Mouse (Mus musculus) stomach, embryonic 15.5 days (tissue): Measurements from ENCODE around the gene Gskip. TPM values are rescaled to one million over a fixed set of nuclear protein-coding genes. Genes with fewer than 3 reads are reported as not detected.

ENCODE experiments used
- ATAC-seq: fragments of 200-750 bp; cut with Nextera tagmentation; 2 replicates; pipeline ENCODE4 v1.8.0; 2017; ENCODE audit warnings: low read depth, moderate number of reproducible peaks, moderate TSS enrichment; ENCODE audit not compliant: insufficient read depth, low FRiP score
- H3K27ac ChIP-seq: fragments of 300-500 bp; sonication (generic); 2 replicates; pipeline ENCODE4 v1.5.1; 2015; ENCODE audit warnings: mild to moderate bottlenecking, inconsistent platforms
- H3K27me3 ChIP-seq: fragments of 300-500 bp; sonication (generic); replicated peaks from 2 replicates; pipeline ENCODE4 v1.6.1; 2015; ENCODE audit warnings: inconsistent platforms
- H3K36me3 ChIP-seq: fragments of 300-500 bp; sonication (generic); 2 replicates; pipeline ENCODE4 v1.6.1; 2015; ENCODE audit warnings: inconsistent platforms
- H3K4me1 ChIP-seq: fragments of 300-500 bp; sonication (generic); 2 replicates; pipeline ENCODE4 v1.6.1; 2015; ENCODE audit warnings: inconsistent platforms
- H3K4me2 ChIP-seq: fragments of 300-500 bp; sonication (generic); 2 replicates; pipeline ENCODE4 v1.6.1; 2015; ENCODE audit warnings: mild to moderate bottlenecking, inconsistent platforms
- H3K4me3 ChIP-seq: fragments of 300-500 bp; sonication (generic); replicated peaks from 2 replicates; pipeline ENCODE4 v1.5.1; 2015; ENCODE audit warnings: inconsistent platforms
- H3K9ac ChIP-seq: fragments of 300-500 bp; sonication (generic); 2 replicates; pipeline ENCODE4 v1.6.1; 2015; ENCODE audit warnings: inconsistent platforms
- H3K9me3 ChIP-seq: fragments of 300-500 bp; sonication (generic); 2 replicates; pipeline ENCODE4 v1.6.1; 2016; ENCODE audit warnings: inconsistent platforms
- WGBS: fragments of 180-500 bp; shearing (Covaris S2); methylation state at CpG from one replicate; pipeline ENCODE4 v1.1.7; 2015; 5-methylcytosine and 5-hydroxymethylcytosine counted together
- polyA plus RNA-seq: library from polyadenylated mRNA; unstranded; fragments of >200 nt; fragmentation: Nextera tagmentation; extraction: Ambion mirVana; gene quantifications from 2 replicates; pipeline ENCODE4 v1.2.1, GENCODE M21; 2015

Gskip gene
- 27.3 and 28.7 TPM in 2 replicates for polyA plus RNA-seq

DNA sequence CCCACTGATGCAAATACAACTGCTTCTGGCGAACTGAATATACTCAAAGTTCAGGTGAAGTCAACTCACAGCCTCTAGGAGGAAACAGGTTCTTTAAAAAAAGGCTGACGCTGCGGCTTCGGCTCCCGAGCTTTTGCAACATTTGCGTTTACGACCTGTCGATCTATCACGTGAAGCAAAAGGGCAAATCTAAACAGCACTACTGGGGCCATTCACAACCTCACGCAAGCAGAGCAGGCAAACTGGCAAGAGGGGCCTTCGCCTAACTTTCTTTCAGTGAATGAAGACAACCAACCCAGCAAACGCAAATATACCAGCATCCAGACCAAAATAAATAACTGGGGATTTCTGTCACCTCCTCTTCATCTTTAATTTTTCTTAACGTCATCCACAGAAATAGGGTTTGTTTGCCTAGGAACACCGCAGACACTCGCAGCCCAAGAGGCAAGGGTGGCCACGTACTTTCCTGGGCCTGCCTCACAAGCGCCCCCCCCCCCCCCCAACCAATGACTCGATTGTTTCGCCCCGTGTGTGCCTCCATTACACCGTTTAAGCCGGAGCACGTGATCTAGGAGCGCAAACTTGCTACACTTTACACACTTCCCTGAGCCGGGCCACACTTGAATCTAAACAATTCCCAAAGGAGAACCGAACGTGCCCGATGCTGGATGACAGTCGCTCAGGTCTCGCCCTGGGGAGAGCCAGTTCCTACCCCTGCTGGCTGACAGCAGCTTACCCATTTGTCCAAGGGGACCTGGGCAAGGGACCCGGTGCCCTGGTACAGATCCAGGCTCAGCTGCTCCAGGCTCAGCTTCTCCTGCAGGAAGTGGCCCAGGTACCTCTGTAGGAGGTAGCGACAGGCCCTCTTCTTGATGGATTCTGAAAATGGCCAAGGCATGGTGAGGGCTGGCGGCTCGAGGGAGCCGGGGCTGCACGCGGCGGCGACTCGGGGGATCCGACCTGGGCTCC is at the start of gene Gskip:
Gskip (plus strand) TSS at position 897 of the 969 bp plus-strand sequence.
- peak; percentile 15 for ATAC-seq
- no peaks in the 10 kb centered on the region for H3K9me3 ChIP-seq
- under 1% methylated on average over 41 of the region's 41 CpGs for WGBS

DNA sequence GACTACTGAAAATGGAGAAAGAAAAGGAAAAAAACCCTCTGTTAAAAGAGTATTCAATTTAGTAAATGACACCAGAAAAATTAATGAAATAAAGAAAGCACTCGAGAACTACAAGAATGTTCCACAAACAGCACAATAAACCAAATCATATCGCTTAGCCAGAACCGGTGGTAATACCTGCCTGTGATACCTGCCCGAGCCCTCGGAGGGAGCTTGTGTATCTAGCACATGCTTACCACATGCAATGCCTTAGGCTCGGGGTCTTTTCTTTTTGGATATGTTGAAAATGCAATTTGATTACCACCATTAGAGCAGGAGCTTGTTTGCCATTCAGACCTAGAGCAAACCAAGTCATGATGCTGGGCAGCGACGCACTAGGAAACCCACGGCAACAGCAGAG is 48.1 kb upstream of the Gskip start:
- H3K4me3 ChIP-seq = no peak overlapping the region
- no peaks in the 10 kb centered on the region for H3K9me3 ChIP-seq
- H3K4me1 ChIP-seq = no peaks in the 10 kb centered on the region
- no peak for ATAC-seq
- H3K36me3 ChIP-seq = peaks cover 60% of the 10 kb centered on the region
- no peak overlapping the region for H3K4me2 ChIP-seq
- no peak overlapping the region for H3K9ac ChIP-seq
- H3K27ac ChIP-seq = no peak overlapping the region
- WGBS = 91% methylated on average over 9 of the region's 9 CpGs
- no peaks in the 10 kb centered on the region for H3K27me3 ChIP-seq

More for the DNA sequence above, at the start of gene Gskip:
- H3K27me3 ChIP-seq = no peaks in the 10 kb centered on the region
- no peaks in the 10 kb centered on the region for H3K36me3 ChIP-seq
- peaks cover 15% of the 10 kb centered on the region for H3K4me1 ChIP-seq
- peak within 1 kb of the TSS; percentile 83 for H3K4me2 ChIP-seq
- peak within 1 kb of the TSS; percentile 93 for H3K9ac ChIP-seq
- peak within 1 kb of the TSS; percentile 94 for H3K4me3 ChIP-seq
- peak within 1 kb of the TSS; percentile 92 for H3K27ac ChIP-seq

DNA sequence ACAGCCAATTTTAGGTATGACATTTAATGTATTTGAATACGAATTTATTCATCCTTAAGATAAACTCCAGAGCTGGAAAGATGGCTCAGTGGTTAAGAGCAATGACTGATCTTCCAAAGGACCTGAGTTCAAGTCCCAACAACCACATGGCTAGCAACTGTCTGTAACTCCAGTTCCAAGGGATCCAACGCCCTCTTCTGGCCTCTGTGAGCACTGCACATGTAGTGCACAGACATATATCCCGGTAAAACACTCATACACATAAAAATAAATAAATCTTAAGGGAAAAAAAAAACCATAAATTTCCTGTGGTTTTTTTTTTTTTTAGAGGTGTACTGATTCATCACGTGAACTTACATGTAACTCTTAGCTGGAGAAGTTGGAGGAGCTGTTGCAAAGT is 47.1 kb upstream of the Gskip start:
- ATAC-seq = no peak
- Histone ChIP-seq H3K27ac (no peak overlapping the region), H3K27me3 (no peaks in the 10 kb centered on the region), H3K4me1 (no peaks in the 10 kb centered on the region), H3K36me3 (peaks cover 67% of the 10 kb centered on the region), H3K9me3 (no peaks in the 10 kb centered on the region), H3K9ac (no peak overlapping the region), H3K4me3 (no peak overlapping the region), H3K4me2 (no peak overlapping the region)
- 78% methylated on average over 4 of the region's 4 CpGs for WGBS

DNA sequence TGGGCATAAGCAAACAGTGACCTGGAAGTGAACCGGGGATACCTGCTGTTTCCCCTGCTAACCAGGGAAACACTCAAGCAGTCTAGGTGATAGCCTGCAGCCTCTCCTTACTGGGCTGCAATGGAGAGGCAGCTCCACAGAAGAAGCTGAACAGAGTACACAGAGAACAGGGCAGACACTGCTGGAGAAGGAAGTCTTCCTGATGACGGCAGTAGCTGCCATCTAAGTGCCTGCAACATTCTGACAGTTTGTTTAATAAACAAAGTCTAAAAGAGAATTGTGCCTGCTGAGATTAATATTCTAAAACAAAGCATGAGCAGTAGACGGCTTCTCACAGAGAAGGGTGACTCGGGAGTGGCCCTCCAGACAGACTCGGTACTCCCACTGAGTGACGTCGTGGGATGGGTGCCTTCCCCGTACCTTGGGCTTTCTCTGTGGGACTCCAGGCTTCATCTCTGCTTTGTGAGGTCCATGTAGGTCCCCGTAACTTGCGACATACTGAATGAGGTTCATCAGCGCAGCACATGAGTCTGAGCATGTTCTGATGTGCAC is 41.8 kb upstream of the Gskip start:
- 65% methylated on average over 11 of the region's 11 CpGs for WGBS
- Histone ChIP-seq H3K4me3 (no peak overlapping the region), H3K4me1 (no peaks in the 10 kb centered on the region), H3K27ac (no peak overlapping the region), H3K36me3 (peaks cover 69% of the 10 kb centered on the region), H3K4me2 (no peak overlapping the region), H3K9me3 (no peaks in the 10 kb centered on the region), H3K27me3 (no peaks in the 10 kb centered on the region), H3K9ac (no peak overlapping the region)
- ATAC-seq = no peak

DNA sequence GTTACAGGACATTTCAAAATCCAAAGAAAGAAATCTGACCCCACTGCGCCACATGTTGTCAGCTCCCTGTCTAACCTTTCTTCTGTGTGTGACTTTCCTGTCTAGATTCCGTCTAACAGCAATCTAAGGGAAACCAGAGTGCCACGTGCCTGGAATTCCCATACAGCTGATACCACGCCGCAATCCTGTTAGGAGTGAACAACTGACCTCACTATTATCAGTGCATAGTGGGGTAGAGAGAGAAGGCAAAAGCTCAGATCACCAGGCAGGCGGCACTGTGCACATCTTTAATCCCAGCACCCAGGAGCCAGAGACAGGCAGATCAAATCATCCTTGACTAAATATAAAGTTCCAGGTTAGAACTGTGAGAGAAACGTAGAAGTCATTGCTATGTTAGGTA is 28.8 kb upstream of the Gskip start:
- Histone ChIP-seq H3K4me1 (no peaks in the 10 kb centered on the region), H3K4me3 (no peak overlapping the region), H3K9ac (no peak overlapping the region), H3K27me3 (no peaks in the 10 kb centered on the region), H3K4me2 (no peak overlapping the region), H3K36me3 (peaks cover 39% of the 10 kb centered on the region), H3K27ac (no peak overlapping the region), H3K9me3 (no peaks in the 10 kb centered on the region)
- 95% methylated on average over 7 of the region's 7 CpGs for WGBS
- ATAC-seq = no peak

DNA sequence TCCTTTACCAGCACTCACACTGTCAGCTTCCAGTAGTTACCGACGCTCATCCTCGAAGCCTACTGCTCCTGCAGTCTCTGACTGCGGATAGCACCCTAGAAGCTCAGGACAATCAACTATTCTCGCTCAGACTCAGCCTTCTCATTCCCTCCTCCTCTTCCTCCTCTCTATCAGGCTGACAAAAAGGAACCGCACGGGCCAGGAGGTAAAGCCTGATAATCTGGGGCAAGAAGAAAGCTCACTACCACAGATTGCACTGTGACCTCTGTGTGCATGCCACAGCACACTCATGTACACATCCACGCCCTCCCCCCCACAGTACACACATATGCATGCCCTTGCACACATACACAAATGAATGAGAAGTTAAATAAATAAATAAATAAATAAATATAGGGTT is 8.4 kb upstream of the Gskip start:
- Histone ChIP-seq H3K36me3 (peaks cover 16% of the 10 kb centered on the region), H3K27ac (no peak overlapping the region), H3K9ac (no peak overlapping the region), H3K4me3 (no peak overlapping the region), H3K9me3 (no peaks in the 10 kb centered on the region), H3K27me3 (no peaks in the 10 kb centered on the region), H3K4me1 (no peaks in the 10 kb centered on the region), H3K4me2 (no peak overlapping the region)
- no peak for ATAC-seq
- 91% methylated on average over 8 of the region's 8 CpGs for WGBS

DNA sequence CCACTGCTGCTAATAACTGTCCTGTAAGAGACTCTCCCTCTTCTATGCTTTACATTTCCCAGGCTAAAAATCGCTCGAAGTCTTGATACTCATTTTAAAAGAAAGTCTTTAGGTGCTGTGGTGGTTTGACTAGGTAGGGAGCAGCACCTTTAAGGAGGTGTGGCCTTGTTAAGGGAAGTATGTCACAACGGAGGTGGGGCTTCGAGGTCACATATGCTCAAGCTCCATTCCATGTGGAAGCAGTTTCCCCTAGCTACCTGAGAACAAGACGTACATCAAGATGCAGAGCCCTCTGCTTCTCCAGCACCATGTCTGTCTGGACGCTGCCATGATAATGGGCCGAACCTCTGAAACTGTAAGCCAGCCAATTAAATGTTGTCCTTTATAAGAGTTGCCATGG is 6.4 kb upstream of the Gskip start:
- Histone ChIP-seq H3K9me3 (no peaks in the 10 kb centered on the region), H3K9ac (no peak overlapping the region), H3K4me1 (0 out of 2 replicates have a peak, but pooled peaks cover 2% of the 10 kb centered on the region), H3K27ac (no peak overlapping the region), H3K4me2 (no peak overlapping the region), H3K27me3 (no peaks in the 10 kb centered on the region), H3K4me3 (no peak overlapping the region), H3K36me3 (peaks cover 15% of the 10 kb centered on the region)
- 89% methylated on average over 7 of the region's 7 CpGs for whole genome bisulfite sequencing
- ATAC-seq = no peak

DNA sequence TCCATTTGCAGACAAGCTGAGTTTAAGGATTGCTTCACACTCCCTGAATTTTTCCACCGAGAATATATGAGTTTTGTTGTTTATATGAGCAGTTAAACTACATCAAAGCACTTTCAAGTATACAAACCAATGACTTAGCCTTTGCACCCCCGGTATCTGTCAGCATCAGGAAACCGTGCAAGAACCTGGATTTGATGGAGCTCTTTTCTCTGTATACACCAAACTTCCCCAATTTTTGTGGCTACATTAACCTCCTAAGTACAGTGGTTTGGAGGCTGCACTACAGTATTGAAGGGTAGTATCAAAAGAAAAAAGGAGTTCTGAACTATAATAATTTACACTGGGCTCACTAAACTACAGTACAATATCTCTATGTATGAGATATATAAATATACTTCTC is 5.9 kb upstream of the Gskip start:
- Histone ChIP-seq H3K4me2 (no peak overlapping the region), H3K9me3 (no peaks in the 10 kb centered on the region), H3K4me1 (0 out of 2 replicates have a peak, but pooled peaks cover 5% of the 10 kb centered on the region), H3K27ac (no peak overlapping the region), H3K36me3 (peaks cover 10% of the 10 kb centered on the region; the same call in 1 of the 2 replicates), H3K27me3 (no peaks in the 10 kb centered on the region), H3K9ac (no peak overlapping the region), H3K4me3 (no peak overlapping the region)
- ATAC-seq = no peak
- 67% methylated on average over 3 of the region's 3 CpGs for WGBS

DNA sequence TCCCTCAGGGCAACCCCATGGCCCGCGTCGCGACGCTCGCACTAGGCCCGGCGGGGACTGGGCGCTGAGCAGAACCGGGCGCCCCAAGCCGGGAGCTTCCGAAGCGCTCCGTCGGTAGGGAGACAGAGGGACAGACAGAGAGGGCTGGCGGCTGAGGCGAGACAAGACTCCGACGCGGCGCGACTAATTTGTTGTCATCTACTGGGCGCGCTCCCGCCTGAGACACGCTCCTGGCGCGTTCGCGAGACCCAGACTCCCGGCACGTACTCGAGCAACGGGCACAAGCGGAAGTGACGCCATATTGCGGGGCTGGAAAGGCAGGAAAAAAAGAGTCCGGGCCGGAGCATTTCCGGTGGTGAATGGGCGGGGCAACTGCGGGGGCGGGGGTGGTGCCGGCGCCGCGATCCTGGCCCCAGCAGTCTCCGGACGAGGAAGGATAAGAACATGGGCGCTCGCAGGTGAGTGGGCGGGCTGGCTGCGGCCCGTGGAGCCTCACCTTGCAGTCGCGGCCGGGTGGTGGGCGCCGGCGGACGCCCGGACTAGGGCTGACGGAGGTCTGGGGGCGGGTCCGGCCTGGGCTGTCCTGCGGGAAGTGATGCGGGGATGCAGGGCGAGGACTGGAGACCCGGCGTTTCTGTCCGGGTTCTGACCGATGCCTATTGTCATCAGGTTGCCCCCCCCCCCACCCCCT is 517 bp downstream of the Gskip start, which contains the start of gene Atg2b:
Atg2b (minus strand) TSS at position 211 of the 691 bp plus-strand sequence.
- WGBS = under 1% methylated on average over 69 of the region's 73 CpGs
- Histone ChIP-seq H3K27me3 (no peaks in the 10 kb centered on the region), H3K36me3 (no peaks in the 10 kb centered on the region), H3K9ac (peak within 1 kb of the TSS; percentile 93), H3K4me3 (peak within 1 kb of the TSS; percentile 94), H3K4me2 (peak within 1 kb of the TSS; percentile 83), H3K4me1 (peaks cover 15% of the 10 kb centered on the region), H3K9me3 (no peaks in the 10 kb centered on the region), H3K27ac (peak within 1 kb of the TSS; percentile 92)
- ATAC-seq = peak; percentile 93

DNA sequence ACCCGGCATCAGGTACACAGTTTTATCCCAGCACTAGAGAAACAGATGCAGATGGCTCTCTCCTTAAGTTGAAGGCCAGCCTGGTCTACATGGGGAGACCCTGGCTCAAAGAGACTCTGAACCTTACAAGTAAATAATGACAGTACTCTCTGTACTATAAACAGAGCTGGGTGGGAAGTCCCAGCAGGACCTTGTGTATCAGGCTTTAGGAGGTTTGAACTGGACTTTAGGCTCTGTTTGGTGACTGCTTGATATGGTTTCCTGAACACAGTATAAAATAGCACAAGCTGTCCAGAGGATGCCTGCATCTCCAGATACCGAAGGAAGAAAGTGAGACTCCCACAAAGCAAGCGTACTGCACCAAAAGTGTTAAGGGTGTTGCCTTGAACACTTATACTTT is 2.2 kb downstream of the Gskip start:
- whole genome bisulfite sequencing = 91% methylated on average over 3 of the region's 3 CpGs
- H3K27me3 ChIP-seq = no peaks in the 10 kb centered on the region
- no peak overlapping the region for H3K27ac ChIP-seq
- ATAC-seq = no peak
- H3K9ac ChIP-seq = no peak overlapping the region
- H3K4me2 ChIP-seq = no peak overlapping the region
- H3K4me3 ChIP-seq = peak overlapping the region; percentile 94; the same call in 1 of the 2 replicates
- H3K36me3 ChIP-seq = no peaks in the 10 kb centered on the region
- H3K9me3 ChIP-seq = no peaks in the 10 kb centered on the region
- peaks cover 15% of the 10 kb centered on the region for H3K4me1 ChIP-seq

DNA sequence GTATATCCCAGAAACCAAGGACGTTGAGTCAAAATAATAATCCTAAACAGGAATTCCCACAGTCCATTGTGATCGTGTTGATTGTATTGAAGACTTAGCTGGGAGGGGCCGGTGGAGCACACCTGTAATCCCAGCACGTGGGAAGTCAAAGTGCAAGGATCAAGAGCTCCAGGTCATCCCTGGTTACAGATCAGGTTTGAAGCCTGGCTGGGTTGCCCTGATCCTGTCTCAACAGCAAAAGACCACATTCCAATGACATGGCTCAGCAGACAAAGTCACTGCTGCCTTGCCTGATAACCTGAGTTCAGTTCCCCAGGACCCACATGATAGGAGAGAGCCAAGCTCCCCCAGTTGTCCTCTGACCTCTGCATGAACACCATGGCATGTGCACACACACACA is 2.8 kb downstream of the Gskip start:
- H3K4me1 ChIP-seq = peaks cover 15% of the 10 kb centered on the region
- ATAC-seq = no peak
- H3K9me3 ChIP-seq = no peaks in the 10 kb centered on the region
- H3K36me3 ChIP-seq = no peaks in the 10 kb centered on the region
- H3K27me3 ChIP-seq = no peaks in the 10 kb centered on the region
- H3K9ac ChIP-seq = no peak overlapping the region
- no peak overlapping the region for H3K4me2 ChIP-seq
- no peak overlapping the region for H3K4me3 ChIP-seq
- H3K27ac ChIP-seq = no peak overlapping the region
- WGBS = 80% methylated on average over 4 of the region's 4 CpGs

DNA sequence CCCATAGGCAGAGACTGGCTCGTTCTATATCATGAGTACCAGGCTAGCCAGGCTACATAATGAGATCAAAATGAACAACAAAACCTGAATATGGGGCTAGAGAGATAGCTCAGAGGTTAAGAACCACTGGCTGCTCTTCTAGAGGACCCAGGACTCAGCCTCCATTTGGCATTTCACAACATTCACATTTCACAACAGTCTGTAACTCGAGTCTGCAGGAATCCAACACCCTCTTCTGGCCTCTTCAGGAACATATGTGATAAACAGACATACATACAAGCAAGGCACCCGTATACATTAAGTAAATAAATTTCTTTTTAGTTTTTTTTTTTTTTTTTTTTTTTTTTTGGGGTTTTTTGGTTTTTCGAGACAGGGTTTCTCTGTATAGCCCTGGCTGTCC is 3.9 kb downstream of the Gskip start:
- WGBS = 81% methylated on average over 4 of the region's 4 CpGs

More for the DNA sequence above, 3.9 kb downstream of the Gskip start:
- no peak overlapping the region for H3K4me2 ChIP-seq
- no peaks in the 10 kb centered on the region for H3K9me3 ChIP-seq
- H3K4me1 ChIP-seq = peaks cover 10% of the 10 kb centered on the region
- no peak for ATAC-seq
- no peaks in the 10 kb centered on the region for H3K27me3 ChIP-seq
- H3K36me3 ChIP-seq = no peaks in the 10 kb centered on the region
- H3K9ac ChIP-seq = no peak overlapping the region
- H3K4me3 ChIP-seq = no peak overlapping the region
- H3K27ac ChIP-seq = no peak overlapping the region
